Mouse (Mus musculus) forebrain, embryonic 13.5 days (tissue): Measurements from ENCODE around the gene Agrn. TPM values are rescaled to one million over a fixed set of nuclear protein-coding genes. Genes with fewer than 3 reads are reported as not detected.
A peak's percentile ranks its signal among the peaks of the same experiment; 100 is the strongest.

Source experiments
- ATAC-seq: fragments of 200-750 bp; cut with Nextera tagmentation; 2 replicates; pipeline ENCODE4 v1.8.0; 2017
- H3K27ac ChIP-seq: fragments of 300-500 bp; sonication (generic); 2 replicates; pipeline ENCODE4 v1.5.1; 2015; ENCODE audit warnings: inconsistent platforms, mild to moderate bottlenecking, moderate library complexity
- H3K27me3 ChIP-seq: fragments of 300-500 bp; sonication (generic); 2 replicates; pipeline ENCODE4 v1.6.1; 2015; ENCODE audit warnings: mild to moderate bottlenecking, inconsistent platforms
- H3K36me3 ChIP-seq: fragments of 300-500 bp; sonication (generic); 2 replicates; pipeline ENCODE4 v1.6.1; 2015; ENCODE audit warnings: mild to moderate bottlenecking, inconsistent platforms; ENCODE audit not compliant: poor library complexity, severe bottlenecking
- H3K4me1 ChIP-seq: fragments of 300-500 bp; sonication (generic); 2 replicates; pipeline ENCODE4 v1.6.1; 2015; ENCODE audit warnings: inconsistent platforms
- H3K4me2 ChIP-seq: fragments of 300-500 bp; sonication (generic); 2 replicates; pipeline ENCODE4 v1.6.1; 2015; ENCODE audit warnings: inconsistent platforms, mild to moderate bottlenecking, moderate library complexity
- H3K4me3 ChIP-seq: fragments of 300-500 bp; sonication (generic); 2 replicates; pipeline ENCODE4 v1.5.1; 2015; ENCODE audit warnings: mild to moderate bottlenecking, inconsistent platforms
- H3K9ac ChIP-seq: fragments of 300-500 bp; sonication (generic); 2 replicates; pipeline ENCODE4 v1.6.1; 2015; ENCODE audit warnings: mild to moderate bottlenecking, inconsistent platforms
- H3K9me3 ChIP-seq: fragments of 300-500 bp; sonication (generic); replicated peaks from 2 replicates; pipeline ENCODE4 v1.6.1; 2016; ENCODE audit warnings: inconsistent platforms
- WGBS: fragments of 180-500 bp; shearing (Covaris S2); methylation state at CpG from one replicate; pipeline ENCODE4 v1.1.7; 2015; 5-methylcytosine and 5-hydroxymethylcytosine counted together
- polyA plus RNA-seq: library from polyadenylated mRNA; unstranded; fragments of >200 nt; fragmentation: Nextera tagmentation; extraction: Ambion mirVana; gene quantifications from 2 replicates; pipeline ENCODE4 v1.2.1, GENCODE M21; 2015

Agrn gene
- polyA plus RNA-seq, 1 experiment from 2014 or later = 91.4 TPM

- WGBS = 81% methylated on average over 16 of the region's 16 CpGs
- Histone ChIP-seq H3K9ac (no peak overlapping the region), H3K9me3 (no peaks in the 10 kb centered on the region), H3K4me2 (no peak overlapping the region), H3K4me3 (no peak overlapping the region), H3K27ac (no peak overlapping the region), H3K36me3 (peaks cover 9% of the 10 kb centered on the region; the same call in 1 of the 2 replicates), H3K27me3 (no peaks in the 10 kb centered on the region), H3K4me1 (no peaks in the 10 kb centered on the region)
- no peak for ATAC-seq
Observed at GRCm38 (mm10) chr4:156217838-156218237, 20.6 kb upstream of the Agrn start.

DNA sequence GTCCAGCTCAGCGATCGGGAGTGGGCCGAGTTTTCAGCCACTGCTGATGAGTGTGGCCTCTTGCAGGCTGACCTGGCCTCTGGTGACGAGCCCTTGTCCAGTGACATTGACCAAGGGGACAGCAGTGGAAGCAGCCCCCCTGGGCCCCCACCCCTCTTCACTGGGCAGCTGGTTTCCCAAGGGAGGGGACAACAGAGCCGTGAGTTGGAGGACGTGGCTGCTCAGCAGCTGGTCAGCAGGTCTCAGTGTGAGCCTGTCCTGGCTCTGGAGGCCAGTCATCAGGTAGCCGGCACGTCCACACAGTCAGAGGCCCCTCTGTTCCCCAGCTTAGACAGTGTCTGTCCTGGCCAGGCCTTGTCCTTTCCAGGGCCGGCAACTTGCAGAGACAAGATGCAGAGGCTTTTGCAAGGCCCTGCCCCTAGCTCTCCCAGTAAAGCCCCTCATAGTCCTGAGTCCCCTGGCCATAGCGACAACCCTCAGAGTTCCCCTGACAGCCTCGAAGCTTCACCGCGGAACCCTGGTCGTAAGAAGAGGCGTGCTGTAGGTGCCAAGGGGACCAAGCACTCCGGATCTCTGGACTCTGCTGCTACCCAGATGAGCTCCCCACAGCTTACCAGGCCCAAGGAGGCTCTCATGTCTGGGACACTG, 19.9 kb upstream of the Agrn start:
- ATAC-seq = no peak
- Histone ChIP-seq H3K36me3 (peaks cover 9% of the 10 kb centered on the region; the same call in 1 of the 2 replicates), H3K9me3 (no peaks in the 10 kb centered on the region), H3K27me3 (no peaks in the 10 kb centered on the region), H3K4me2 (no peak overlapping the region), H3K9ac (no peak overlapping the region), H3K27ac (no peak overlapping the region), H3K4me3 (no peak overlapping the region), H3K4me1 (no peaks in the 10 kb centered on the region)
- WGBS = 82% methylated on average over 16 of the region's 16 CpGs

DNA sequence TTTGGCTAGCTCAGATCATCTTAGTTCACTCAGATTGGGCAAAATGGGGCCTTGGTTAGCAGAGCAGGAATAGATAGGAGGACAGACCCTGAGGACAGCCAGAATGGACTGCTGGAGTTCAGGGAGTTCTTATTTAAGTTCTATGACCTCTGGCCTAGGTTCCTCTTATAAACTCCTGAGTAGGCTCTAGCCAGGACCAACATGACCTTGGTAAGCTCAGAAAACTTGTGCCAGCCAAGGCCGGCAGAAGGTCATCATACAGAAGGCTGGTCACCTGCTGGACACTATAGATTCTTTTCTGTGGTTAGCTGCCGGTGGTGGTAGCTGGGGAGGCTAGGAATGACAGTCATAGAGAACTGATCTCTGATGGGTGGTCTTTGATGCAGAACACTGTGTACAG, 18.9 kb upstream of the Agrn start:
- H3K27ac ChIP-seq = no peak overlapping the region
- no peaks in the 10 kb centered on the region for H3K27me3 ChIP-seq
- WGBS = 93% methylated on average over 2 of the region's 2 CpGs
- H3K4me1 ChIP-seq = no peaks in the 10 kb centered on the region
- H3K9me3 ChIP-seq = no peaks in the 10 kb centered on the region
- no peak overlapping the region for H3K9ac ChIP-seq
- ATAC-seq = no peak
- H3K4me3 ChIP-seq = no peak overlapping the region
- peaks cover under 1% of the 10 kb centered on the region; the same call in 1 of the 2 replicates for H3K36me3 ChIP-seq
- H3K4me2 ChIP-seq = no peak overlapping the region

DNA sequence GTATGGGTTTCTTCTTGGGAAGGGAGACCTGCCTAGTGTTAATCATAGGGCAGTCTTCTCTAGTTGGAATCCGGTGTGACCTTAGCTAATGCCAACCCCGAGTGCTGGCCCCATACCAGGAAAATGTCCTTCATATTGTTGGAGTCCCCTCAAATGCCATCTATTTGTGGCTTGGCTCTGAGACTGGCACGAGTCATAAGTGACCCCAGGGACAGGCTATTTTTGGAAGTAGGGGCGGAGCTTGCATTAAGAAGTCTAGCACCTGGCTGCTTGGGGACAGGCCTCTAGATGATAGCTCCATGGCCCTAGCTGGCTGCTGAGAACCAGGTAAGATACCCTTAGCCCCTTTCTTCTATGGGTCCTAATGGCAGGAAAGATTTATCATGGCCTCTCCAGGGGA, 18.4 kb upstream of the Agrn start, which contains the start of gene Perm1:
Perm1 (plus strand) TSS at position 220 of the 400 bp plus-strand sequence.
- Histone ChIP-seq H3K4me1 (no peaks in the 10 kb centered on the region), H3K4me3 (no peak within 1 kb of the TSS), H3K27ac (no peak within 1 kb of the TSS), H3K9me3 (no peaks in the 10 kb centered on the region), H3K4me2 (no peak within 1 kb of the TSS), H3K9ac (no peak within 1 kb of the TSS), H3K36me3 (no peaks in the 10 kb centered on the region), H3K27me3 (no peaks in the 10 kb centered on the region)
- ATAC-seq = no peak
- 86% methylated on average over 4 of the region's 4 CpGs for WGBS

- no peak overlapping the region for H3K27ac ChIP-seq
- 95% methylated on average over 13 of the region's 13 CpGs for WGBS
- no peaks in the 10 kb centered on the region for H3K36me3 ChIP-seq
- no peaks in the 10 kb centered on the region for H3K4me1 ChIP-seq
- H3K9me3 ChIP-seq = no peaks in the 10 kb centered on the region
- no peak for ATAC-seq
- no peak overlapping the region for H3K4me3 ChIP-seq
- no peak overlapping the region for H3K4me2 ChIP-seq
- no peaks in the 10 kb centered on the region for H3K27me3 ChIP-seq
- H3K9ac ChIP-seq = no peak overlapping the region
Observed at GRCm38 (mm10) chr4:156213134-156213533, 15.8 kb upstream of the Agrn start.

- H3K36me3 ChIP-seq = 0 out of 2 replicates have a peak, but pooled peaks cover 5% of the 10 kb centered on the region
- no peak overlapping the region for H3K27ac ChIP-seq
- WGBS = 86% methylated on average over 13 of the region's 13 CpGs
- H3K4me3 ChIP-seq = no peak overlapping the region
- H3K4me1 ChIP-seq = peaks cover 5% of the 10 kb centered on the region
- no peaks in the 10 kb centered on the region for H3K27me3 ChIP-seq
- H3K4me2 ChIP-seq = no peak overlapping the region
- no peaks in the 10 kb centered on the region for H3K9me3 ChIP-seq
- no peak for ATAC-seq
- H3K9ac ChIP-seq = no peak overlapping the region
Observed at GRCm38 (mm10) chr4:156209963-156210635, 12.8 kb upstream of the Agrn start.

GRCm38 (mm10) chr4:156208872-156209271, 11.6 kb upstream of the Agrn start:
- H3K4me3 ChIP-seq = no peak overlapping the region
- peaks cover 17% of the 10 kb centered on the region for H3K4me1 ChIP-seq
- no peaks in the 10 kb centered on the region for H3K9me3 ChIP-seq
- 92% methylated on average over 4 of the region's 4 CpGs for WGBS
- 0 out of 2 replicates have a peak, but pooled peaks cover 5% of the 10 kb centered on the region for H3K36me3 ChIP-seq
- H3K27ac ChIP-seq = no peak overlapping the region
- ATAC-seq = no peak
- no peaks in the 10 kb centered on the region for H3K27me3 ChIP-seq
- H3K4me2 ChIP-seq = no peak overlapping the region
- no peak overlapping the region for H3K9ac ChIP-seq

DNA sequence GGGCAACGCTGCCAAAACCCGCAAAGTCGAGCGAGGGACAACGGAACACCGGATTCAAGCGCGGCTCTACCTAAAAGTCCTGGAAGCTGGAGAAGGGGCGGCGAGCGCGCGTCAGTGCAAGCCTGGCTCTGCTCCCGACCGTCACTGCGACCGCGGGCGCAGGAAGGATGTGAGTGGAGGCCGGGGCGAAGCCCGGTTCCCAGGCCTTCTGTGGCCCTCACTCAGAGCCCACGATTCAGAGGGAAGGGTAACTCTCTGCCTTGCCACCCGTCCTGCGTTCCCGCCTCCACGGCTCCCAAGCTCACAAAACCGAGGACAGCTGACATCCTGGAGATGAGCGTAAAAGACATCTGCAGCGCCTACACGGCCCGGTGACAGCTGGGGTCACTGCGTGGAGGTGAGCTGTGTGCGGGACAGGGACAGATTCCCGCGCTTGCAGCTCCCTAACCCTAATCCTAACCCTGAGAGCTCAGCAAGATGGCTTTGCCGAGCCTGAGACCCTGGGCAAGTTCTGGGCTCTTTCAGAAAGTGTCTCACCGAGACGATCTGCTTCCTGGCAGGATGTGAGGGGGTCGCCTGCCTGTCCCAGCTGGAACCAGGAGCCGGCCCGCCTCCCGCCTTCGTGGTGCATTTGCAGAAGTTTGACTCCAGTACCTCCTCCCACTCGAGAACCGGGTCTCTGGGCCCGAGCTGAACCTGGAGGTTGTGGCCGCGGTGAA, 6.3 kb upstream of the Agrn start:
- peak overlapping the region; percentile 61 for H3K4me3 ChIP-seq
- WGBS = under 1% methylated on average over 47 of the region's 49 CpGs
- peak overlapping the region; percentile 67 for H3K27ac ChIP-seq
- peak overlapping the region; percentile 75 for H3K9ac ChIP-seq
- peaks cover 31% of the 10 kb centered on the region for H3K4me1 ChIP-seq
- 0 out of 2 replicates have a peak, but pooled peaks cover 5% of the 10 kb centered on the region for H3K36me3 ChIP-seq
- no peaks in the 10 kb centered on the region for H3K9me3 ChIP-seq
- peak overlapping the region; percentile 93 for H3K4me2 ChIP-seq
- peak; percentile 58 for ATAC-seq
- no peaks in the 10 kb centered on the region for H3K27me3 ChIP-seq

DNA sequence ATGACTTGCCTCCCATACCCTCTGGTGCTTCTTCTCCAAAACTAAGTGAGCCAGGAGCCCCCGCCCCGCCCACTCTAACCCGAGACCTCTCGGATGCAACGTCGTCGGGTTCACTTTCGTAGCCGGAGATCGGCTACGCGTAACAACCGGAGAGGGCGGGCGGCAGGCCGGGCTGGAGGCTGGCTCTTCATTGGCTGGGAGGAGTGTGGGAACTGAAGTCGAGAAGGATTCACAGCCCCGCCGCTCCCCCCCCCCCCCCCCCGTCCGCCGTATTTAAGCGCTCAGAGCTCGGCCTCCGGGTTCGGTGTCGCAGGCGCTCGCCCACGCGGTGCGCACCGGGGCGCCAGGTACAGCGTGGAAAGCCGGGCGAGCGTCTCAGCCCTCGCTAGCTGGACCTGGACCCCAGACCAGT, 5.7 kb upstream of the Agrn start, which contains the start of gene AW011738:
AW011738 (plus strand) TSS at position 304 of the 412 bp plus-strand sequence.
- peaks cover 31% of the 10 kb centered on the region for H3K4me1 ChIP-seq
- peak; percentile 84 for ATAC-seq
- 0 out of 2 replicates have a peak, but pooled peaks cover 5% of the 10 kb centered on the region for H3K36me3 ChIP-seq
- H3K27ac ChIP-seq = peak within 1 kb of the TSS; percentile 67
- H3K9me3 ChIP-seq = no peaks in the 10 kb centered on the region
- peak within 1 kb of the TSS; percentile 93 for H3K4me2 ChIP-seq
- no peaks in the 10 kb centered on the region for H3K27me3 ChIP-seq
- H3K4me3 ChIP-seq = peak within 1 kb of the TSS; percentile 61
- H3K9ac ChIP-seq = peak within 1 kb of the TSS; percentile 75
- WGBS = under 1% methylated on average over 33 of the region's 39 CpGs

GRCm38 (mm10) chr4:156202462-156202893, 5.2 kb upstream of the Agrn start:
- H3K4me2 ChIP-seq = peak overlapping the region; percentile 93
- H3K27me3 ChIP-seq = no peaks in the 10 kb centered on the region
- peaks cover 31% of the 10 kb centered on the region for H3K4me1 ChIP-seq
- H3K9me3 ChIP-seq = no peaks in the 10 kb centered on the region
- H3K4me3 ChIP-seq = peak overlapping the region; percentile 61
- peak overlapping the region; percentile 75 for H3K9ac ChIP-seq
- H3K27ac ChIP-seq = peak overlapping the region; percentile 31; the same call in 1 of the 2 replicates
- H3K36me3 ChIP-seq = 0 out of 2 replicates have a peak, but pooled peaks cover 3% of the 10 kb centered on the region
- 52% methylated on average over 12 of the region's 12 CpGs for WGBS
- no peak; the same call in 1 of the 2 replicates for ATAC-seq

GRCm38 (mm10) chr4:156200623-156201475, 3.6 kb upstream of the Agrn start, which contains the start of gene Isg15:
Gene Isg15, minus strand, starts transcription at chr4:156200818.
- 66% methylated on average over 10 of the region's 10 CpGs for WGBS
- Histone ChIP-seq H3K36me3 (no peaks in the 10 kb centered on the region), H3K9me3 (no peaks in the 10 kb centered on the region), H3K27ac (no peak within 1 kb of the TSS), H3K27me3 (no peaks in the 10 kb centered on the region), H3K4me1 (peaks cover 39% of the 10 kb centered on the region), H3K9ac (no peak within 1 kb of the TSS), H3K4me3 (no peak within 1 kb of the TSS), H3K4me2 (no peak within 1 kb of the TSS)
- ATAC-seq = no peak
